Mouse (Mus musculus) stomach, postnatal 0 days (tissue): ENCODE results near the gene Dkkl1.

ENCODE experiments used
- CTCF ChIP-seq: IDR thresholded peaks from 2 replicates; pipeline ENCODE4 v1.5.1; 2016; ENCODE audit warnings: antibody characterized with exemption, low read depth, mild to moderate bottlenecking, moderate library complexity
- EP300 ChIP-seq: optimal IDR thresholded peaks from 2 replicates; pipeline ENCODE3; 2016; ENCODE audit warnings: antibody characterized with exemption

GRCm38 (mm10) chr7:45212356-45212755 is 409 bp upstream of the Dkkl1 start:
- TF ChIP-seq CTCF (no peak), EP300 (no peak)
